Mouse (Mus musculus): ENCODE measurements around the gene Ppt1. TPM values are rescaled to one million over a fixed set of nuclear protein-coding genes. Genes with fewer than 3 reads are reported as not detected.

Gene Ppt1
- total RNA-seq, 4 experiments from 2014 or later, result 107 to 115 (median 111) TPM

DNA sequence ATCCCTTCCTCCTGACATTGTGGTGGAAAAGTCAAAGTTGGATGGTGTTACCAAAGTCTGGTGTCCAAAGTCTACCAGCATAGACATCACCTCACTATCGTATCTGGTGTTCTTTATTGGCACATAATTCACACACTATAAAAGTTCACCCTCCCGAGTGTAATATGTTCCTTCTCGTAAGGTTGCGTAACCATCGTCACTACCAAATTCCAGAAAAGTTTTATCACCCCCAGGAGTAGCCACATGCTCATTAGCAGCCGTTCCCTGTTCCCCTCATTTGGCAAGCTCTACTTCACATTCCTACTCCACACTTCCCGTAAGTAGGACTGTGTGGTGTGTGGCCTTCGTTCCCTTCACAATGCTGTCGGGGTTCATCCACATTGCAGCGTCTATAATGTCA is 69.3 kb downstream of the Ppt1 start:
- DNase-seq (ENCODE audit: low spot score in 2 of 2), result no peak

Other genes with a start within 250 kb of the Ppt1 start
- not detected for gene 9530002B09Rik, start 147.0 kb upstream of the Ppt1 start, total RNA-seq (2022)
- gene Cap1, start 49.8 kb downstream of the Ppt1 start, total RNA-seq (2022), result 100 to 1,000 TPM; 300 to 310 (median 302) TPM
- 10 to 100 TPM; 16.4 to 24.8 (median 20.1) TPM for gene Mfsd2a, start 124.9 kb downstream of the Ppt1 start, total RNA-seq (2022)
- 10 to 100 TPM; 12.1 to 13.1 (median 12.4) TPM for gene Mycl, start 159.4 kb downstream of the Ppt1 start, total RNA-seq (2022)
- 10 to 100 TPM; 16.0 to 20.3 (median 18.8) TPM for gene Trit1, start 180.4 kb downstream of the Ppt1 start, total RNA-seq (2022)